Mouse (Mus musculus) heart, embryonic 13.5 days (tissue): ENCODE results near the gene Lrmp. TPM values are rescaled to one million over a fixed set of nuclear protein-coding genes. Genes with fewer than 3 reads are reported as not detected.
A peak's percentile ranks its signal among the peaks of the same experiment; 100 is the strongest.
"Not testable (repeated sequence)": the region's sequence is repeated elsewhere in the genome, so short reads cannot be mapped to it uniquely, and the experiment has no call there.

ENCODE experiments used
- ATAC-seq: fragments of 200-750 bp; cut with Nextera tagmentation; 2 replicates; pipeline ENCODE4 v1.8.0; 2017; ENCODE audit warnings: moderate TSS enrichment; ENCODE audit not compliant: insufficient number of reproducible peaks, low FRiP score, low TSS enrichment; ENCODE audit errors: extremely low read depth
- H3K27ac ChIP-seq: fragments of 300-500 bp; sonication (generic); replicated peaks from 2 replicates; pipeline ENCODE4 v1.5.1; 2015; ENCODE audit warnings: moderate library complexity, mild to moderate bottlenecking, inconsistent platforms
- H3K27me3 ChIP-seq: fragments of 300-500 bp; sonication (generic); replicated peaks from 2 replicates; pipeline ENCODE4 v1.6.1; 2015; ENCODE audit warnings: mild to moderate bottlenecking, inconsistent platforms
- H3K36me3 ChIP-seq: fragments of 300-500 bp; sonication (generic); 2 replicates; pipeline ENCODE4 v1.6.1; 2015; ENCODE audit warnings: mild to moderate bottlenecking, inconsistent platforms
- H3K4me1 ChIP-seq: fragments of 300-500 bp; sonication (generic); 2 replicates; pipeline ENCODE4 v1.6.1; 2015; ENCODE audit warnings: inconsistent platforms
- H3K4me2 ChIP-seq: fragments of 300-500 bp; sonication (generic); 2 replicates; pipeline ENCODE4 v1.6.1; 2015; ENCODE audit warnings: inconsistent platforms, mild to moderate bottlenecking, moderate library complexity
- H3K4me3 ChIP-seq: fragments of 300-500 bp; sonication (generic); 2 replicates; pipeline ENCODE4 v1.5.1; 2015; ENCODE audit warnings: moderate library complexity, mild to moderate bottlenecking, inconsistent platforms
- H3K9ac ChIP-seq: fragments of 300-500 bp; sonication (generic); 2 replicates; pipeline ENCODE4 v1.6.1; 2015; ENCODE audit warnings: inconsistent platforms, mild to moderate bottlenecking, moderate library complexity
- H3K9me3 ChIP-seq: fragments of 300-500 bp; sonication (generic); 2 replicates; pipeline ENCODE4 v1.6.1; 2016; ENCODE audit warnings: inconsistent platforms
- WGBS: fragments of 180-500 bp; shearing (Covaris S2); methylation state at CpG from one replicate; pipeline ENCODE4 v1.1.7; 2015; ENCODE audit warnings: mixed read lengths; 5-methylcytosine and 5-hydroxymethylcytosine counted together
- polyA plus RNA-seq: library from polyadenylated mRNA; unstranded; fragments of >200 nt; fragmentation: Nextera tagmentation; extraction: Ambion mirVana; gene quantifications from 2 replicates; pipeline ENCODE4 v1.2.1, GENCODE M21; 2015

Gene Lrmp
- polyA plus RNA-seq, 1 experiment from 2014 or later, result 2.2 TPM

- WGBS, result 71% methylated on average over 11 of the region's 11 CpGs
Observed at GRCm38 (mm10) chr6:145123136-145124060, 7.9 kb downstream of the Lrmp start.

GRCm38 (mm10) chr6:145124621-145125020 lies 9.2 kb downstream of the Lrmp start:
- Histone ChIP-seq H3K4me3 (no peak overlapping the region), H3K9me3 (no peaks in the 10 kb centered on the region), H3K27me3 (no peaks in the 10 kb centered on the region), H3K4me1 (peaks cover 57% of the 10 kb centered on the region), H3K9ac (no peak overlapping the region), H3K4me2 (no peak overlapping the region), H3K27ac (peak overlapping the region; percentile 87), H3K36me3 (no peaks in the 10 kb centered on the region)
- WGBS, result 60% methylated on average over 1 of the region's 1 CpGs
- no peak for ATAC-seq

More at GRCm38 (mm10) chr6:145123136-145124060, 7.9 kb downstream of the Lrmp start:
- Histone ChIP-seq H3K9ac (no peak overlapping the region), H3K4me3 (no peak overlapping the region), H3K4me2 (no peak overlapping the region; the same call in 1 of the 2 replicates), H3K27me3 (no peaks in the 10 kb centered on the region), H3K9me3 (no peaks in the 10 kb centered on the region), H3K36me3 (no peaks in the 10 kb centered on the region), H3K27ac (no peak overlapping the region), H3K4me1 (peaks cover 58% of the 10 kb centered on the region)
- ATAC-seq, result no peak

GRCm38 (mm10) chr6:145125591-145126113 lies 10.2 kb downstream of the Lrmp start:
- ATAC-seq, result peak; percentile 26; the same call in 1 of the 2 replicates
- Histone ChIP-seq H3K4me1 (peaks cover 46% of the 10 kb centered on the region), H3K4me3 (no peak overlapping the region), H3K27me3 (no peaks in the 10 kb centered on the region), H3K9ac (peak overlapping the region; percentile 8; the same call in 1 of the 2 replicates), H3K4me2 (peak overlapping the region; percentile 38), H3K36me3 (no peaks in the 10 kb centered on the region), H3K27ac (peak overlapping the region; percentile 87), H3K9me3 (no peaks in the 10 kb centered on the region)
- WGBS, result 16% methylated on average over 7 of the region's 7 CpGs

- no peak overlapping the region for H3K4me3 ChIP-seq
- no peak for ATAC-seq
- H3K9me3 ChIP-seq, result no peaks in the 10 kb centered on the region
- H3K27me3 ChIP-seq, result no peaks in the 10 kb centered on the region
- H3K27ac ChIP-seq, result no peak overlapping the region
- H3K4me2 ChIP-seq, result no peak overlapping the region
- no peak overlapping the region for H3K9ac ChIP-seq
- H3K36me3 ChIP-seq, result no peaks in the 10 kb centered on the region
- peaks cover 26% of the 10 kb centered on the region for H3K4me1 ChIP-seq
- 81% methylated on average over 3 of the region's 3 CpGs for WGBS
Observed at GRCm38 (mm10) chr6:145127652-145128051, 12.2 kb downstream of the Lrmp start.

- no peak for ATAC-seq
- Histone ChIP-seq H3K4me1 (peaks cover 17% of the 10 kb centered on the region), H3K36me3 (no peaks in the 10 kb centered on the region), H3K4me3 (no peak overlapping the region), H3K9ac (no peak overlapping the region), H3K4me2 (no peak overlapping the region), H3K27me3 (no peaks in the 10 kb centered on the region), H3K9me3 (no peaks in the 10 kb centered on the region), H3K27ac (no peak overlapping the region)
- 78% methylated on average over 4 of the region's 4 CpGs for WGBS
Observed at GRCm38 (mm10) chr6:145129563-145129962, 14.1 kb downstream of the Lrmp start.

GRCm38 (mm10) chr6:145131991-145132390 lies 16.5 kb downstream of the Lrmp start:
- H3K9ac ChIP-seq, result no peak overlapping the region
- H3K4me2 ChIP-seq, result no peak overlapping the region
- no peak overlapping the region for H3K4me3 ChIP-seq
- no peaks in the 10 kb centered on the region for H3K36me3 ChIP-seq
- H3K4me1 ChIP-seq, result no peaks in the 10 kb centered on the region
- H3K27me3 ChIP-seq, result no peaks in the 10 kb centered on the region
- no peaks in the 10 kb centered on the region for H3K9me3 ChIP-seq
- WGBS, result 83% methylated on average over 5 of the region's 5 CpGs
- H3K27ac ChIP-seq, result no peak overlapping the region
- ATAC-seq, result no peak

- H3K9ac ChIP-seq, H3K4me2 ChIP-seq, H3K4me3 ChIP-seq, H3K27ac ChIP-seq, H3K4me1 ChIP-seq, H3K27me3 ChIP-seq, H3K36me3 ChIP-seq, H3K9me3 ChIP-seq, ATAC-seq: not testable (repeated sequence)
- 76% methylated on average over 5 of the region's 5 CpGs for WGBS
Observed at GRCm38 (mm10) chr6:145132969-145133368, 17.5 kb downstream of the Lrmp start.

GRCm38 (mm10) chr6:145135295-145135694 lies 19.8 kb downstream of the Lrmp start:
- H3K9me3 ChIP-seq, result no peaks in the 10 kb centered on the region
- H3K27ac ChIP-seq, result no peak overlapping the region
- peaks cover 4% of the 10 kb centered on the region; the same call in 1 of the 2 replicates for H3K4me1 ChIP-seq
- no peak for ATAC-seq
- H3K9ac ChIP-seq, result no peak overlapping the region
- no peaks in the 10 kb centered on the region for H3K27me3 ChIP-seq
- no peak overlapping the region for H3K4me2 ChIP-seq
- H3K4me3 ChIP-seq, result no peak overlapping the region
- no peaks in the 10 kb centered on the region for H3K36me3 ChIP-seq
- 69% methylated on average over 3 of the region's 3 CpGs for WGBS

- H3K27ac ChIP-seq, result no peak overlapping the region
- no peak overlapping the region for H3K4me2 ChIP-seq
- H3K27me3 ChIP-seq, result no peaks in the 10 kb centered on the region
- H3K4me3 ChIP-seq, result no peak overlapping the region
- WGBS, result 61% methylated on average over 9 of the region's 9 CpGs
- no peak overlapping the region for H3K9ac ChIP-seq
- H3K4me1 ChIP-seq, result peaks cover 9% of the 10 kb centered on the region
- no peak; the same call in 1 of the 2 replicates for ATAC-seq
- H3K36me3 ChIP-seq, result no peaks in the 10 kb centered on the region
- H3K9me3 ChIP-seq, result no peaks in the 10 kb centered on the region
Observed at GRCm38 (mm10) chr6:145135804-145136203, 20.4 kb downstream of the Lrmp start.

- no peak overlapping the region for H3K4me3 ChIP-seq
- no peak overlapping the region for H3K27ac ChIP-seq
- no peaks in the 10 kb centered on the region for H3K9me3 ChIP-seq
- no peak for ATAC-seq
- WGBS, result 75% methylated on average over 5 of the region's 5 CpGs
- no peak overlapping the region for H3K4me2 ChIP-seq
- no peaks in the 10 kb centered on the region for H3K36me3 ChIP-seq
- H3K9ac ChIP-seq, result no peak overlapping the region
- H3K4me1 ChIP-seq, result peaks cover 12% of the 10 kb centered on the region
- peaks cover 3% of the 10 kb centered on the region; the same call in 1 of the 2 replicates for H3K27me3 ChIP-seq
Observed at GRCm38 (mm10) chr6:145136831-145137230, 21.4 kb downstream of the Lrmp start.

GRCm38 (mm10) chr6:145139236-145139635 lies 23.8 kb downstream of the Lrmp start:
- peaks cover 21% of the 10 kb centered on the region for H3K4me1 ChIP-seq
- H3K9me3 ChIP-seq, result no peaks in the 10 kb centered on the region
- H3K4me2 ChIP-seq, result no peak overlapping the region
- no peak overlapping the region for H3K9ac ChIP-seq
- H3K27me3 ChIP-seq, result peaks cover 3% of the 10 kb centered on the region; the same call in 1 of the 2 replicates
- ATAC-seq, result no peak
- 81% methylated on average over 13 of the region's 13 CpGs for WGBS
- no peak overlapping the region for H3K4me3 ChIP-seq
- H3K27ac ChIP-seq, result no peak overlapping the region
- H3K36me3 ChIP-seq, result no peaks in the 10 kb centered on the region
